Mouse (Mus musculus) intestine, embryonic 14.5 days (tissue): ENCODE data around the gene Slc13a3. TPM values are rescaled to one million over a fixed set of nuclear protein-coding genes. Genes with fewer than 3 reads are reported as not detected.

ENCODE experiments used
- ATAC-seq: fragments of 200-750 bp; cut with Nextera tagmentation; replicated peaks from 2 replicates; pipeline ENCODE4 v1.8.0; 2017; ENCODE audit warnings: low read depth, moderate number of reproducible peaks, moderate TSS enrichment, moderate library complexity; ENCODE audit not compliant: low FRiP score, low TSS enrichment
- DNase-seq: peaks from one replicate; pipeline ENCODE4 v3.0.0-alpha.2; 2018; ENCODE audit warnings: low spot score
- H3K27ac ChIP-seq: fragments of 300-500 bp; sonication (generic); 2 replicates; pipeline ENCODE4 v1.5.1; 2014; ENCODE audit warnings: low read depth, mild to moderate bottlenecking, control low read depth
- H3K27me3 ChIP-seq: fragments of 300-500 bp; sonication (generic); replicated peaks from 2 replicates; pipeline ENCODE4 v1.6.1; 2014; ENCODE audit warnings: low read length, control low read depth; ENCODE audit not compliant: control insufficient read depth, insufficient read depth
- H3K36me3 ChIP-seq: fragments of 300-500 bp; sonication (generic); 2 replicates; pipeline ENCODE4 v1.6.1; 2014; ENCODE audit warnings: low read length, control low read depth; ENCODE audit not compliant: control insufficient read depth, insufficient read depth
- H3K4me1 ChIP-seq: fragments of 300-500 bp; sonication (generic); replicated peaks from 2 replicates; pipeline ENCODE4 v1.6.1; 2014; ENCODE audit warnings: low read length, control low read depth, mixed read lengths; ENCODE audit not compliant: control insufficient read depth, insufficient read depth
- H3K4me2 ChIP-seq: fragments of 300-500 bp; sonication (generic); 2 replicates; pipeline ENCODE4 v1.6.1; 2014; ENCODE audit warnings: low read length
- H3K4me3 ChIP-seq: fragments of 300-500 bp; sonication (generic); 2 replicates; pipeline ENCODE4 v1.5.1; 2014; ENCODE audit warnings: low read depth, low read length, control low read depth, mixed read lengths
- H3K9ac ChIP-seq: fragments of 300-500 bp; sonication (generic); 2 replicates; pipeline ENCODE4 v1.6.1; 2014; ENCODE audit warnings: mild to moderate bottlenecking, low read length
- H3K9me3 ChIP-seq: fragments of 300-500 bp; sonication (generic); 2 replicates; pipeline ENCODE4 v1.6.1; 2016; ENCODE audit warnings: low read length, control low read depth; ENCODE audit not compliant: control insufficient read depth
- WGBS: fragments of 180-500 bp; shearing (Covaris S2); extraction: QIAGEN DNeasy Blood & Tissue Kit; methylation state at CpG from one replicate; pipeline ENCODE4 v1.1.7; 2014; 5-methylcytosine and 5-hydroxymethylcytosine counted together
- polyA plus RNA-seq: library from polyadenylated mRNA; unstranded; fragments of >200 nt; fragmentation: Nextera tagmentation; extraction: Ambion mirVana; gene quantifications from 2 replicates; pipeline ENCODE4 v1.2.1, GENCODE M21; 2014

Slc13a3 gene
- polyA plus RNA-seq, 1 experiment from 2014 or later, result 0.09 TPM

GRCm38 (mm10) chr2:165486881-165487535, 14.0 kb upstream of the Slc13a3 start:
- H3K4me3 ChIP-seq, result no peak overlapping the region
- no peaks in the 10 kb centered on the region for H3K27me3 ChIP-seq
- no peaks in the 10 kb centered on the region for H3K4me1 ChIP-seq
- DNase-seq, result peak; percentile 72
- no peaks in the 10 kb centered on the region for H3K9me3 ChIP-seq
- H3K9ac ChIP-seq, result no peak overlapping the region
- no peak overlapping the region for H3K27ac ChIP-seq
- WGBS, result 26% methylated on average over 8 of the region's 8 CpGs
- ATAC-seq, result peak; percentile 20; the same call in 1 of the 2 replicates
- H3K4me2 ChIP-seq, result no peak overlapping the region
- peaks cover 28% of the 10 kb centered on the region for H3K36me3 ChIP-seq

- H3K9ac ChIP-seq, result no peak overlapping the region
- no peak overlapping the region for H3K4me2 ChIP-seq
- ATAC-seq (no peak), DNase-seq (no peak)
- H3K9me3 ChIP-seq, result no peaks in the 10 kb centered on the region
- no peaks in the 10 kb centered on the region for H3K4me1 ChIP-seq
- H3K4me3 ChIP-seq, result no peak overlapping the region
- 84% methylated on average over 5 of the region's 5 CpGs for WGBS
- no peak overlapping the region for H3K27ac ChIP-seq
- H3K27me3 ChIP-seq, result no peaks in the 10 kb centered on the region
- peaks cover 28% of the 10 kb centered on the region for H3K36me3 ChIP-seq
Measured at GRCm38 (mm10) chr2:165486401-165486800, 13.4 kb upstream of the Slc13a3 start.

GRCm38 (mm10) chr2:165485826-165486225, 12.8 kb upstream of the Slc13a3 start:
- Histone ChIP-seq H3K9me3 (no peaks in the 10 kb centered on the region), H3K4me2 (no peak overlapping the region), H3K9ac (no peak overlapping the region), H3K4me3 (no peak overlapping the region), H3K27me3 (no peaks in the 10 kb centered on the region), H3K27ac (no peak overlapping the region), H3K36me3 (peaks cover 26% of the 10 kb centered on the region), H3K4me1 (no peaks in the 10 kb centered on the region)
- 66% methylated on average over 3 of the region's 3 CpGs for WGBS
- no peak for DNase-seq
- no peak for ATAC-seq

DNA sequence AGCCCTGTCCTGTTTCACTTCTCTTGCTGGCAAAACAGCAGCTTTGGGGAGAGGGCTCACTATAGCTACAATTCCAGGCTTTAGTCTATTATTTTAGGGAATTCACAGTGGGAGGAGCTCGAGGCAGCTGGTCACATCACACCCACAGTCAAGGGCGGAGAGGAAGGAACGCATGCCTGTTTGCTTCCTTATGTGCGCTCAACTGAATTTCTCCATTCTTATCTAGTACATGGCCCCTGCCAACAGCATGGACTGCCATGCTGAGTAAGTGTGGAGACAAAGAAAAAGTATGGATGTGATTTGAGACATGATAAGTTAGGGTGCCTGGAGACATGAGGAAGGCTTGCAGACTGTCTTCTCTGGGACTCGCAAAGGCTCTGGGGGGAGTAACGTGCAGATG, 11.1 kb upstream of the Slc13a3 start:
- peaks cover 9% of the 10 kb centered on the region for H3K36me3 ChIP-seq
- no peak overlapping the region for H3K9ac ChIP-seq
- no peak overlapping the region for H3K4me3 ChIP-seq
- no peaks in the 10 kb centered on the region for H3K27me3 ChIP-seq
- no peak for ATAC-seq
- H3K4me1 ChIP-seq, result no peaks in the 10 kb centered on the region
- DNase-seq, result no peak
- 53% methylated on average over 6 of the region's 6 CpGs for WGBS
- H3K27ac ChIP-seq, result no peak overlapping the region
- no peaks in the 10 kb centered on the region for H3K9me3 ChIP-seq
- H3K4me2 ChIP-seq, result no peak overlapping the region

GRCm38 (mm10) chr2:165482003-165482402, 9.0 kb upstream of the Slc13a3 start:
- no peaks in the 10 kb centered on the region for H3K27me3 ChIP-seq

GRCm38 (mm10) chr2:165475850-165476249, 2.8 kb upstream of the Slc13a3 start:
- no peaks in the 10 kb centered on the region; the same call in 1 of the 2 replicates for H3K4me1 ChIP-seq
- H3K27ac ChIP-seq, result no peak overlapping the region
- 66% methylated on average over 5 of the region's 5 CpGs for WGBS
- H3K9ac ChIP-seq, result no peak overlapping the region
- DNase-seq, result no peak
- ATAC-seq, result no peak
- no peaks in the 10 kb centered on the region for H3K36me3 ChIP-seq
- peaks cover 19% of the 10 kb centered on the region for H3K27me3 ChIP-seq
- H3K4me3 ChIP-seq, result no peak overlapping the region
- H3K4me2 ChIP-seq, result no peak overlapping the region
- H3K9me3 ChIP-seq, result no peaks in the 10 kb centered on the region

More at GRCm38 (mm10) chr2:165482003-165482402, 9.0 kb upstream of the Slc13a3 start:
- no peak overlapping the region for H3K9ac ChIP-seq
- no peaks in the 10 kb centered on the region for H3K36me3 ChIP-seq
- no peak overlapping the region for H3K27ac ChIP-seq
- no peak overlapping the region for H3K4me3 ChIP-seq
- H3K9me3 ChIP-seq, result no peaks in the 10 kb centered on the region
- WGBS, result 46% methylated on average over 8 of the region's 8 CpGs
- no peaks in the 10 kb centered on the region for H3K4me1 ChIP-seq
- no peak for DNase-seq
- no peak overlapping the region for H3K4me2 ChIP-seq
- no peak for ATAC-seq

DNA sequence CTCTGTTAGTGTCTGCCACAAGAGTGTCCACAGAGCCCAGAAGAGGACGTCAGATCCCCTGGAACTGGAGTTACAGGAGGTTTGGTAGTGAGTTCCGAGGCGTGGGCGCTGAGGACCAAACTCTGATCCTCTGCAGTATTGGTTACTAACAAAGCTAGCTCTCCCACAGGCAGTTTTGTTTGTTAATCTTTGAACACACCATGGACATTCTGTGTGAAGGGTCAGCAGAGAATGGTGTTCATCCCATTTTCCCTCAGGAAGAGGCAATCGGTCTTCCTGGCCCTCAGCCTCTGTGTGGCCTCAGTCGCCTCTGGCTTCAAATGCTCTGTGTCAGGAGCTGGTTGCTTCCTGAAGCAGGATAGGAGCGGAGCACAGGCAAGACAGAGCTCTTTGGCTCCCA, 2.4 kb upstream of the Slc13a3 start:
- no peaks in the 10 kb centered on the region; the same call in 1 of the 2 replicates for H3K4me1 ChIP-seq
- H3K4me3 ChIP-seq, result no peak overlapping the region
- H3K9me3 ChIP-seq, result no peaks in the 10 kb centered on the region
- 78% methylated on average over 7 of the region's 7 CpGs for WGBS
- no peak overlapping the region for H3K27ac ChIP-seq
- no peak overlapping the region for H3K4me2 ChIP-seq
- DNase-seq (no peak), ATAC-seq (no peak)
- H3K9ac ChIP-seq, result no peak overlapping the region
- peaks cover 19% of the 10 kb centered on the region for H3K27me3 ChIP-seq
- H3K36me3 ChIP-seq, result no peaks in the 10 kb centered on the region

DNA sequence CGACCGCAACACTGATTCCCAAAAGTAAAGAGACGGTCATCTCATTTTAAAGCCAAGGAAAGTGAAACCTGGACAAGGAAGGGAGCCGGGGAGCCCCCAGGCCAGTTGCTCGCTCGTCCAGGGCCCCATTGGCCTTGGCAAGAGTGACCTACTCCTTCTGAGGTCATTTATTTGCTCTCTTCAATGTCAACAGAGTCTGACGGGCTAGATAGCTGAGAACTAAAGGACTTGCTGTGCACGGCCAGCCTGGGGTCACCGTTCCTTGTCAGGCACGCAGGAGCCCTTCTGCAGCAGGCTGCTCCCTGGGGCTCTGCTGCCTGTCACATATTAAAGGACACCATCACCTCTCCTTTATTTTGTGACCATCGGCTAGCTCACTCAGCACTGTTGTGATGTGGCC, 1.1 kb downstream of the Slc13a3 start:
- Histone ChIP-seq H3K4me2 (no peak overlapping the region), H3K36me3 (no peaks in the 10 kb centered on the region), H3K27me3 (peaks cover 19% of the 10 kb centered on the region), H3K9me3 (no peaks in the 10 kb centered on the region), H3K27ac (no peak overlapping the region), H3K4me1 (no peaks in the 10 kb centered on the region; the same call in 1 of the 2 replicates), H3K9ac (no peak overlapping the region), H3K4me3 (no peak overlapping the region)
- ATAC-seq (no peak), DNase-seq (no peak)
- 68% methylated on average over 11 of the region's 11 CpGs for WGBS

DNA sequence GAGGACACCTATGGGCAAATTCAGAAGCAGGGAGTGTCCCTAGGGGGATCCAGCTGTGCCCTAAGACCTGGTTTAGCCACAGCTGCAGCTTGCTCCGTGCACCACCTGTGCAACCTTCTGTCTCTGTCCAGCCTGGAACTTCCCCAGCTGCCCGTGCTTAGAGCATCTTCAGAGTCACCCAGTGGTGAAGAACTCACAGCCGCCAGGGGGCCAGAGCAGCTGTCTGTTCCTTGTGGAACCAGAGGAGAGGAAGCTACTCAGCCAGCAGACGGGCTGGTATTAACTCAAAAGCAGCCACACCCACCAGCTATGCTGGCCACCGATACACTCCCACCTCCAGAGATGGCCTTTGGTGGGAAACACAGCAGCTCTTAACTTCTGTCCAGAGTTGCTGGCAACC, 2.9 kb downstream of the Slc13a3 start:
- Histone ChIP-seq H3K27ac (no peak overlapping the region), H3K27me3 (peaks cover 19% of the 10 kb centered on the region), H3K4me1 (no peaks in the 10 kb centered on the region; the same call in 1 of the 2 replicates), H3K9me3 (no peaks in the 10 kb centered on the region), H3K9ac (no peak overlapping the region), H3K4me2 (no peak overlapping the region), H3K36me3 (no peaks in the 10 kb centered on the region), H3K4me3 (no peak overlapping the region)
- WGBS, result 28% methylated on average over 5 of the region's 5 CpGs
- no peak for ATAC-seq
- DNase-seq, result no peak
